Mouse (Mus musculus) small intestine, adult 2 months (tissue): ENCODE data around the gene Timp2.

Experiments used
- CTCF ChIP-seq: fragments of 200-500 bp; IDR thresholded peaks from 2 replicates; pipeline ENCODE4 v1.5.1; 2012; ENCODE audit warnings: low read depth, mild to moderate bottlenecking, control low read depth, inconsistent platforms, low read length, moderate library complexity, mixed read lengths; ENCODE audit not compliant: insufficient replicate concordance, insufficient read length; ENCODE audit errors: extremely low read depth
- POLR2A ChIP-seq: fragments of 200-500 bp; IDR thresholded peaks from 2 replicates; pipeline ENCODE4 v1.6.1; 2012; ENCODE audit warnings: low read depth, mild to moderate bottlenecking, control low read depth, inconsistent platforms, low read length, moderate library complexity

DNA sequence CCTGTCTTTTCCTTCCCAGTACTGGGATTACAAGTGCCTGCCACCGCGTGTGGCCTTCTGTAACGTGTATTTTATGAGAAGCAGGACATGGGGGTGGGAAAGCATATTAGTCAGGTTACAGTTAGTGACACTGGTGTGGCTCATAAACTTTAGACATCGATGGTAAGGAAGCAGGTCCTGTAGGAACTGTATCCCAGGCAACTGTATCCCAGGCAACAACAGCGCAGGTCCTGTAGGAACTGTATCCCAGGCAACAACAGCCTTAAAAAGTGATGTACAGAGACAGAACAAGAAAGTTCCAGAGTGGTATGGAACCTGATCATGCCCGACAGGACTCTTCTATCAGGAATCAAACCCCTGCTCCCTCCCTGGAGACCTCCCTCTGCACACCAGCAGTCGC lies 34.0 kb downstream of the Timp2 start:
- TF ChIP-seq CTCF (no peak), POLR2A (no peak)
